Mouse (Mus musculus): ENCODE results near the gene Olfr531. TPM values are rescaled to one million over a fixed set of nuclear protein-coding genes. Genes with fewer than 3 reads are reported as not detected.

Olfr531 gene
- total and polyA plus RNA-seq, 3 experiments = not detected

- Histone ChIP-seq H3K27me3 (ENCODE audit: control insufficient read depth, insufficient read depth, low read length) (no peaks in the 10 kb centered on the region), H3K36me3 (ENCODE audit: control insufficient read depth, insufficient read depth, low read length) (no peaks in the 10 kb centered on the region), H3K79me2 (replicated peaks; ENCODE audit: control insufficient read depth, insufficient read depth, low read length) (no peaks in the 10 kb centered on the region), H3K4me3 (no peak within 1 kb of the TSS), H3K9ac (ENCODE audit: low read depth, low read length) (no peak within 1 kb of the TSS), H3K4me1 (ENCODE audit: control insufficient read depth, insufficient read depth, low read length) (no peaks in the 10 kb centered on the region), H3K27ac (no peak within 1 kb of the TSS)
- intact Hi-C loops (cut with DNase I) = no loop called here
- no peak for DNase-seq
- WGBS = 52% methylated on average over 3 of the region's 3 CpGs
- TF ChIP-seq POLR2A (IDR thresholded peaks at IDR 0.05; ENCODE audit: insufficient read depth, low read depth, low read length) (no peak), EP300 (IDR thresholded peaks at IDR 0.05; ENCODE audit: insufficient read depth, low read depth, low read length) (no peak), CTCF (IDR thresholded peaks at IDR 0.05) (no peak)
Observed at GRCm38 (mm10) chr7:140361571-140361970, 41.1 kb downstream of the Olfr531 start, which contains the start of gene Olfr60. Gene Olfr60 (minus strand): TSS chr7:140361671.

Other genes starting within 250 kb of the Olfr531 start
- gene Sprn, start 248.0 kb downstream of the Olfr531 start, total RNA-seq (2021) = under 1 TPM; 0.52 TPM
- gene Sprn, start 248.0 kb downstream of the Olfr531 start, polyA plus RNA-seq (2012; rRNA removed) = 0.85 and 1.9 TPM in 2 replicates
- not detected for gene Olfr522, start 238.2 kb downstream of the Olfr531 start, total RNA-seq (2021)
- gene Olfr522, start 238.2 kb downstream of the Olfr531 start, polyA plus RNA-seq (2012; rRNA removed) = not detected in 2 replicates
- not detected for gene Olfr523, start 229.7 kb downstream of the Olfr531 start, total RNA-seq (2021)
- not detected in 2 replicates for gene Olfr523, start 229.7 kb downstream of the Olfr531 start, polyA plus RNA-seq (2012; rRNA removed)
- not detected for gene Olfr524, start 197.0 kb downstream of the Olfr531 start, total RNA-seq (2021)
- not detected in 2 replicates for gene Olfr524, start 197.0 kb downstream of the Olfr531 start, polyA plus RNA-seq (2012; rRNA removed)
- gene Cd163l1, start 184.7 kb downstream of the Olfr531 start, total RNA-seq (2021) = not detected
- gene Cd163l1, start 184.7 kb downstream of the Olfr531 start, polyA plus RNA-seq (2012; rRNA removed) = 0.27 TPM in 1 of 2 replicates, not detected in the other
- gene 5830411N06Rik, start 155.6 kb downstream of the Olfr531 start, total RNA-seq (2021) = not detected
- gene 5830411N06Rik, start 155.6 kb downstream of the Olfr531 start, polyA plus RNA-seq (2012; rRNA removed) = 0.12 TPM in 1 of 2 replicates, not detected in the other
- not detected for gene Olfr525, start 82.1 kb downstream of the Olfr531 start, total RNA-seq (2021)
- not detected in 2 replicates for gene Olfr525, start 82.1 kb downstream of the Olfr531 start, polyA plus RNA-seq (2012; rRNA removed)
- gene Olfr527, start 68.9 kb downstream of the Olfr531 start, total RNA-seq (2021) = not detected
- not detected in 2 replicates for gene Olfr527, start 68.9 kb downstream of the Olfr531 start, polyA plus RNA-seq (2012; rRNA removed)
- gene Olfr60, start 41.2 kb downstream of the Olfr531 start, total RNA-seq (2021) = not detected
- not detected in 2 replicates for gene Olfr60, start 41.2 kb downstream of the Olfr531 start, polyA plus RNA-seq (2012; rRNA removed)
- gene Olfr530, start 26.6 kb downstream of the Olfr531 start, total RNA-seq (2021) = not detected
- not detected in 2 replicates for gene Olfr530, start 26.6 kb downstream of the Olfr531 start, polyA plus RNA-seq (2012; rRNA removed)
- not detected for gene Olfr532, start 18.7 kb upstream of the Olfr531 start, total RNA-seq (2021)
- gene Olfr532, start 18.7 kb upstream of the Olfr531 start, polyA plus RNA-seq (2012; rRNA removed) = not detected in 2 replicates
- not detected for gene Olfr533, start 60.5 kb upstream of the Olfr531 start, total RNA-seq (2021)
- gene Olfr533, start 60.5 kb upstream of the Olfr531 start, polyA plus RNA-seq (2012; rRNA removed) = not detected in 2 replicates
- gene Olfr535, start 81.3 kb upstream of the Olfr531 start, total RNA-seq (2021) = not detected
- not detected in 2 replicates for gene Olfr535, start 81.3 kb upstream of the Olfr531 start, polyA plus RNA-seq (2012; rRNA removed)
- gene Olfr536, start 104.5 kb upstream of the Olfr531 start, total RNA-seq (2021) = not detected
- gene Olfr536, start 104.5 kb upstream of the Olfr531 start, polyA plus RNA-seq (2012; rRNA removed) = not detected in 2 replicates
- not detected for gene Olfr538, start 165.0 kb upstream of the Olfr531 start, total RNA-seq (2021)
- not detected in 2 replicates for gene Olfr538, start 165.0 kb upstream of the Olfr531 start, polyA plus RNA-seq (2012; rRNA removed)
- gene Olfr46, start 198.4 kb upstream of the Olfr531 start, total RNA-seq (2021) = not detected
- gene Olfr46, start 198.4 kb upstream of the Olfr531 start, polyA plus RNA-seq (2012; rRNA removed) = not detected in 2 replicates
- gene Olfr61, start 226.1 kb upstream of the Olfr531 start, total RNA-seq (2021) = not detected
- not detected in 2 replicates for gene Olfr61, start 226.1 kb upstream of the Olfr531 start, polyA plus RNA-seq (2012; rRNA removed)
- not detected for gene Olfr53, start 243.5 kb upstream of the Olfr531 start, total RNA-seq (2021)
- gene Olfr53, start 243.5 kb upstream of the Olfr531 start, polyA plus RNA-seq (2012; rRNA removed) = not detected in 2 replicates

All from heart, adult 2 months (tissue).